Mouse (Mus musculus): ENCODE measurements around the gene Spdl1. TPM values are rescaled to one million over a fixed set of nuclear protein-coding genes. Genes with fewer than 3 reads are reported as not detected.
A peak's percentile ranks its signal among the peaks of the same experiment; 100 is the strongest.

Spdl1 gene
- polyA plus RNA-seq, 1 experiment from 2014 or later = 15.2 TPM

GRCm38 (mm10) chr11:34784864-34785263 lies 48.6 kb downstream of the Spdl1 start:
- H3K4me2 ChIP-seq (ENCODE audit: low read depth, low read length) = no peak overlapping the region
- ATAC-seq (ENCODE audit: low read depth) (peak; percentile 53; the same call in 1 of the 2 replicates), DNase-seq (ENCODE audit: low spot score) (peak; percentile 30)
- H3K9me3 ChIP-seq (ENCODE audit: control insufficient read depth, low read length) = no peaks in the 10 kb centered on the region
- no peak overlapping the region for H3K4me3 ChIP-seq (ENCODE audit: low read depth, low read length)
- H3K27ac ChIP-seq (replicated peaks; ENCODE audit: low read depth, low read length) = no peak overlapping the region
- H3K36me3 ChIP-seq (ENCODE audit: control insufficient read depth, insufficient read depth, low read length) = no peaks in the 10 kb centered on the region
- no peaks in the 10 kb centered on the region for H3K4me1 ChIP-seq (ENCODE audit: control insufficient read depth, insufficient read depth, low read length)
- no peak overlapping the region for H3K9ac ChIP-seq (ENCODE audit: low read depth, low read length)
- no peaks in the 10 kb centered on the region for H3K27me3 ChIP-seq (replicated peaks; ENCODE audit: control insufficient read depth, insufficient read depth, low read length)

- H3K27me3 ChIP-seq (replicated peaks; ENCODE audit: control insufficient read depth, insufficient read depth, low read length) = no peaks in the 10 kb centered on the region
- H3K4me2 ChIP-seq (ENCODE audit: low read depth, low read length) = no peak within 1 kb of the TSS
- no peaks in the 10 kb centered on the region for H3K36me3 ChIP-seq (ENCODE audit: control insufficient read depth, insufficient read depth, low read length)
- no peaks in the 10 kb centered on the region for H3K9me3 ChIP-seq (ENCODE audit: control insufficient read depth, low read length)
- no peak within 1 kb of the TSS for H3K27ac ChIP-seq (replicated peaks; ENCODE audit: low read depth, low read length)
- WGBS = 83% methylated on average over 12 of the region's 12 CpGs
- DNase-seq (ENCODE audit: low spot score) (no peak), ATAC-seq (ENCODE audit: low read depth) (no peak)
- H3K4me1 ChIP-seq (ENCODE audit: control insufficient read depth, insufficient read depth, low read length) = no peaks in the 10 kb centered on the region
- no peak within 1 kb of the TSS for H3K9ac ChIP-seq (ENCODE audit: low read depth, low read length)
- no peak within 1 kb of the TSS for H3K4me3 ChIP-seq (ENCODE audit: low read depth, low read length)
These were observed 49.8 kb downstream of the Spdl1 start, which contains the start of gene Dock2 for GRCm38 (mm10) chr11:34783587-34784043. Gene Dock2 (minus strand): TSS chr11:34783892.

- Histone ChIP-seq H3K9ac (ENCODE audit: low read depth, low read length) (no peak overlapping the region), H3K36me3 (ENCODE audit: control insufficient read depth, insufficient read depth, low read length) (no peaks in the 10 kb centered on the region), H3K4me2 (ENCODE audit: low read depth, low read length) (no peak overlapping the region), H3K27me3 (replicated peaks; ENCODE audit: control insufficient read depth, insufficient read depth, low read length) (no peaks in the 10 kb centered on the region), H3K4me3 (ENCODE audit: low read depth, low read length) (no peak overlapping the region), H3K4me1 (ENCODE audit: control insufficient read depth, insufficient read depth, low read length) (no peaks in the 10 kb centered on the region), H3K27ac (replicated peaks; ENCODE audit: low read depth, low read length) (no peak overlapping the region), H3K9me3 (ENCODE audit: control insufficient read depth, low read length) (no peaks in the 10 kb centered on the region)
- ATAC-seq (ENCODE audit: low read depth) = no peak
- WGBS = 71% methylated on average over 8 of the region's 8 CpGs
- DNase-seq (ENCODE audit: low spot score) = no peak
These were observed 50.7 kb downstream of the Spdl1 start for GRCm38 (mm10) chr11:34782516-34783430.

DNA sequence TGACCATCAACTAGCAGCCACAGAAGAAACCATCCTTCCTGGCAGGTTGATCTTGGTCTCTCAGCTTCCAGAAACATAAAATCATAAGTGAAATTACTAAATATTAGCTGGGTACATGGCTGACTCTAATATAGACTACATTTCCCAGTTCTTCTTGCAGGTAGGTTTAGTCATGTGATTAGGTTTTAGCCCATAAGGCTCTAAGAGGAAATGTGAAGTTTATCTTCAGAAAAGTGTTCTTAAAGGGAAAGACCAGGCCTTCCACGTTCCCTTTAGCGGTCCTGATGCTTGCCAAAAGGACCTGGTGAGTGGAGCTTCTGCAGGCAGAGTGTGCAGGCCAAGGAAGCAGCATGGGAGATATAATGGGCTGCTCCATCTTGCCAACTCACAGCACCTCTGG lies 52.7 kb downstream of the Spdl1 start:
- 88% methylated on average over 2 of the region's 2 CpGs for WGBS
- Histone ChIP-seq H3K4me2 (ENCODE audit: low read depth, low read length) (no peak overlapping the region), H3K4me1 (ENCODE audit: control insufficient read depth, insufficient read depth, low read length) (no peaks in the 10 kb centered on the region), H3K4me3 (ENCODE audit: low read depth, low read length) (no peak overlapping the region), H3K27me3 (replicated peaks; ENCODE audit: control insufficient read depth, insufficient read depth, low read length) (no peaks in the 10 kb centered on the region), H3K9me3 (ENCODE audit: control insufficient read depth, low read length) (no peaks in the 10 kb centered on the region), H3K9ac (ENCODE audit: low read depth, low read length) (no peak overlapping the region), H3K36me3 (ENCODE audit: control insufficient read depth, insufficient read depth, low read length) (no peaks in the 10 kb centered on the region), H3K27ac (replicated peaks; ENCODE audit: low read depth, low read length) (no peak overlapping the region)
- no peak for ATAC-seq (ENCODE audit: low read depth)
- no peak for DNase-seq (ENCODE audit: low spot score)

- no peak overlapping the region for H3K27ac ChIP-seq (replicated peaks; ENCODE audit: low read depth, low read length)
- H3K4me1 ChIP-seq (ENCODE audit: control insufficient read depth, insufficient read depth, low read length) = no peaks in the 10 kb centered on the region
- 82% methylated on average over 4 of the region's 4 CpGs for WGBS
- DNase-seq (ENCODE audit: low spot score) (no peak), ATAC-seq (ENCODE audit: low read depth) (no peak)
- no peaks in the 10 kb centered on the region for H3K9me3 ChIP-seq (ENCODE audit: control insufficient read depth, low read length)
- no peak overlapping the region for H3K4me3 ChIP-seq (ENCODE audit: low read depth, low read length)
- H3K36me3 ChIP-seq (ENCODE audit: control insufficient read depth, insufficient read depth, low read length) = no peaks in the 10 kb centered on the region
- no peaks in the 10 kb centered on the region for H3K27me3 ChIP-seq (replicated peaks; ENCODE audit: control insufficient read depth, insufficient read depth, low read length)
- no peak overlapping the region for H3K9ac ChIP-seq (ENCODE audit: low read depth, low read length)
- H3K4me2 ChIP-seq (ENCODE audit: low read depth, low read length) = no peak overlapping the region
These were observed 53.5 kb downstream of the Spdl1 start for GRCm38 (mm10) chr11:34779966-34780365.

- no peaks in the 10 kb centered on the region for H3K27me3 ChIP-seq (replicated peaks; ENCODE audit: control insufficient read depth, insufficient read depth, low read length)
- H3K9ac ChIP-seq (ENCODE audit: low read depth, low read length) = no peak overlapping the region
- no peak for DNase-seq (ENCODE audit: low spot score)
- no peak overlapping the region for H3K4me2 ChIP-seq (ENCODE audit: low read depth, low read length)
- H3K36me3 ChIP-seq (ENCODE audit: control insufficient read depth, insufficient read depth, low read length) = no peaks in the 10 kb centered on the region
- H3K4me3 ChIP-seq (ENCODE audit: low read depth, low read length) = no peak overlapping the region
- 78% methylated on average over 3 of the region's 3 CpGs for WGBS
- no peak for ATAC-seq (ENCODE audit: low read depth)
- no peaks in the 10 kb centered on the region for H3K4me1 ChIP-seq (ENCODE audit: control insufficient read depth, insufficient read depth, low read length)
- no peak overlapping the region for H3K27ac ChIP-seq (replicated peaks; ENCODE audit: low read depth, low read length)
- H3K9me3 ChIP-seq (ENCODE audit: control insufficient read depth, low read length) = no peaks in the 10 kb centered on the region
These were observed 55.1 kb downstream of the Spdl1 start for GRCm38 (mm10) chr11:34778351-34778750.

- ATAC-seq (ENCODE audit: low read depth) (no peak), DNase-seq (ENCODE audit: low spot score) (no peak)
- 92% methylated on average over 4 of the region's 4 CpGs for WGBS
- Histone ChIP-seq H3K36me3 (ENCODE audit: control insufficient read depth, insufficient read depth, low read length) (no peaks in the 10 kb centered on the region), H3K27ac (replicated peaks; ENCODE audit: low read depth, low read length) (no peak overlapping the region), H3K4me1 (ENCODE audit: control insufficient read depth, insufficient read depth, low read length) (no peaks in the 10 kb centered on the region), H3K4me3 (ENCODE audit: low read depth, low read length) (no peak overlapping the region), H3K9me3 (ENCODE audit: control insufficient read depth, low read length) (no peaks in the 10 kb centered on the region), H3K4me2 (ENCODE audit: low read depth, low read length) (no peak overlapping the region), H3K27me3 (replicated peaks; ENCODE audit: control insufficient read depth, insufficient read depth, low read length) (no peaks in the 10 kb centered on the region), H3K9ac (ENCODE audit: low read depth, low read length) (no peak overlapping the region)
These were observed 55.9 kb downstream of the Spdl1 start for GRCm38 (mm10) chr11:34777529-34777928.

- H3K4me3 ChIP-seq (ENCODE audit: low read depth, low read length) = no peak overlapping the region
- H3K27me3 ChIP-seq (replicated peaks; ENCODE audit: control insufficient read depth, insufficient read depth, low read length) = no peaks in the 10 kb centered on the region
- H3K9ac ChIP-seq (ENCODE audit: low read depth, low read length) = no peak overlapping the region
- 65% methylated on average over 2 of the region's 2 CpGs for WGBS
- no peak overlapping the region for H3K27ac ChIP-seq (replicated peaks; ENCODE audit: low read depth, low read length)
- no peak overlapping the region for H3K4me2 ChIP-seq (ENCODE audit: low read depth, low read length)
- 0 out of 2 replicates have a peak, but pooled peaks cover 3% of the 10 kb centered on the region for H3K4me1 ChIP-seq (ENCODE audit: control insufficient read depth, insufficient read depth, low read length)
- no peaks in the 10 kb centered on the region for H3K36me3 ChIP-seq (ENCODE audit: control insufficient read depth, insufficient read depth, low read length)
- no peak for DNase-seq (ENCODE audit: low spot score)
- H3K9me3 ChIP-seq (ENCODE audit: control insufficient read depth, low read length) = no peaks in the 10 kb centered on the region
- no peak for ATAC-seq (ENCODE audit: low read depth)
These were observed 57.4 kb downstream of the Spdl1 start for GRCm38 (mm10) chr11:34776054-34776453.

DNA sequence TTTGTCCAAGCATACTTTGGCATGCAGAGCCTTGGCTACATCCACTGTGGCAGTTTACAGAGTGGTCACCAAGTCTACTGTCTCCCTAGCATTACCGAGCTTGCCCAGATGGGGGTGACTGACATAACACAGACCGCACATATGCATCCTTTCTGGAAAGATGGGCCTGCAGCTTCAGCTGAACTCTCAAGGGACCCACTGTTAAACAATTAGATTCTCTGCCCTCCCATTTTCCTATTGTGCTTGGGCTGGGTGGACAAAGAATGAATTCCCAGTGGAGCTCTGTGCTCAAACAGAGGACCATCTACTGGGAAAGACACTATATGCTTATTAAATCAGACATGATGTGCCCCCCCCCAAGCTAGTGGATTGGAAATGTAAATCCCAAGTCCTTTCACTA lies 58.8 kb downstream of the Spdl1 start:
- Histone ChIP-seq H3K9ac (ENCODE audit: low read depth, low read length) (no peak overlapping the region), H3K27ac (replicated peaks; ENCODE audit: low read depth, low read length) (no peak overlapping the region), H3K4me1 (ENCODE audit: control insufficient read depth, insufficient read depth, low read length) (0 out of 2 replicates have a peak, but pooled peaks cover 4% of the 10 kb centered on the region), H3K36me3 (ENCODE audit: control insufficient read depth, insufficient read depth, low read length) (no peaks in the 10 kb centered on the region), H3K4me2 (ENCODE audit: low read depth, low read length) (no peak overlapping the region), H3K4me3 (ENCODE audit: low read depth, low read length) (no peak overlapping the region), H3K27me3 (replicated peaks; ENCODE audit: control insufficient read depth, insufficient read depth, low read length) (no peaks in the 10 kb centered on the region), H3K9me3 (ENCODE audit: control insufficient read depth, low read length) (no peaks in the 10 kb centered on the region)
- no peak for DNase-seq (ENCODE audit: low spot score)
- 77% methylated on average over 2 of the region's 2 CpGs for WGBS
- ATAC-seq (ENCODE audit: low read depth) = no peak

Measured in embryonic facial prominence, embryonic 14.5 days (tissue).